Mouse (Mus musculus) heart, adult 8-10 months (tissue): Measurements from ENCODE around the gene Sephs2. TPM values are rescaled to one million over a fixed set of nuclear protein-coding genes. Genes with fewer than 3 reads are reported as not detected.

Experiments
- DNase-seq: peaks from one replicate; pipeline ENCODE4 v3.0.0; 2022; ENCODE audit warnings: low spot score
- total RNA-seq, 4 experiments: library from RNA; stranded (reverse); gene quantifications; 2 replicates each; pipeline ENCODE4 v1.2.4; 2022

Sephs2 gene
- total RNA-seq: 10 to 100 TPM; 24.2 to 31.6 (median 31.0) TPM

DNA sequence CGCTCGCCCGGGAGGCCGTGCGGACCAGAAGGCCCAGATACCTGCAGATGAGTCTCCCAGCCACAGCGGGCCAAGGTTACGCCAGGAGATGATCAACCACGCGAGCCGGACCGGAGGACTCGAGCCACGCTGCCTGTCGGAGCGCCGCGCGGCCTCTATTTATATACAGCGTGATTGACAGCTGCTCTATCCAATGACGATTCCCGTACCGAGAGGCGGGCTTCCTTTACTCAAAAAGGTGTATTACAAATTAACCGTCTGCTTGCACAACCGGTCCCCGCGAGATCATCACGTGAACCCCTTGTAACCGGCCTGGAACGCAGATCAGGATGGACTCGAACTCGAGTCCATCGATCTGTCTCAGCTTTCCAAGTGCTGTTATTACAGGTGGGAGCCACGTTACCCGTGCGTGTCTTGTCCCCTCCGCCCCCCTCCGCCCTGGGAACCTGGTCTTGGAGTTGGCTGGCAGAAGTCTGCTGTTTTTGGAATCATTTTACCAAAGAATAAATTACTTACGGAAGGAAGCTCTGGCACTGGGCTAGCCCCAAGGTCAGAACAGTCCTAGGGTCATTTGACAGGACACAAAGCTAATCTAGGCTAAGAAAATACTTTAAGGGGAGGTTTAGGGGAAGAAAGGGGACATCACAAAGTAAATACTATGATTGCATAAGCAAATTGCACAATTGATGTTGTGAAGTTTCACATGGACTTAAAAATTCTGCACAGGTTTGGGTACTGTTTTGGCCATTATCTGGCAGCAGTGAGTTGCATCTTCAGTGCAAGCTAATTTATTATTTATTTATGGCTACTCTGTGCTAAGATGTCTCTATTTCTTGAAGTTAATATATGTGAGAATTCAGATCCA lies at the start of gene Sephs2:
Gene Sephs2, minus strand, starts transcription at position 131 of the 865 bp plus-strand sequence.
- DNase-seq: peak; percentile 98

DNA sequence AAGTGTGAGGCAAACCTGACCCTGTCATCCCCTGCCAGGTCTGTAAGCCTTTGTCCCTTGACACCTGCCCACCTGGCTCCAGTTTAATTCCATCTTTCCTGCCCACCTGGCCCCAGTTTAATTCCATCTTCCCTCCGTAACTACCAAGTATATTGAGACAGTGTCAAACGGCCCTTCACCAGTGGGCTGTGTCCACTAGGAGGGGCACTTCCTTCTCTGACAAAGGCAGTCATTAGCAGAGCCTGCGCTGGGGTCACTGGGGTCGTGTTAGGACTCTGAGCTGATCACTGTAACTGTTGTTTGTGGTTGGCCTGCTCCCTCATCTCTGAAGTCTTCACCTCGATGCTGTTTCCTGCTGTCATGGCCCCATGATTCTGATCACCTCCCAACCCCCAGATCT lies 48.2 kb upstream of the Sephs2 start:
- no peak for DNase-seq

DNA sequence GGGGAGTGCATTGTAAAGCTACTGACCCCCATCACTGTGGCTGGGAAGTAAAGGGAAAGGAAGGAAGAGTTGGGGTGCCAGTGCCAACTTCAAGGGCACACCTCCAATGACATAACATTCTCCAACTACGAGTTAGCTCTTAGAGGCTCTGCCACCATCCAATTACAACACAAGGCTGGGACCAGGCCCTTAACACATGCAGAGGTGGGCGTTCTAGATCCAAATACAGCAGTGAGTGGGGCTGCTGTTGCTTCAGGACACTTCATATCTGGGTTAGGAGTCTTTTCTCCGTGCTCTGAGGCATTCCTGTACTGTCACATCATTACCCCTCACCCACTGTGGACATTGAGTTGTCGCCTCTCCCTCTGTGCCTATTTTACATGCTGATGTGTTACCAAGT lies 47.3 kb upstream of the Sephs2 start:
- no peak for DNase-seq

DNA sequence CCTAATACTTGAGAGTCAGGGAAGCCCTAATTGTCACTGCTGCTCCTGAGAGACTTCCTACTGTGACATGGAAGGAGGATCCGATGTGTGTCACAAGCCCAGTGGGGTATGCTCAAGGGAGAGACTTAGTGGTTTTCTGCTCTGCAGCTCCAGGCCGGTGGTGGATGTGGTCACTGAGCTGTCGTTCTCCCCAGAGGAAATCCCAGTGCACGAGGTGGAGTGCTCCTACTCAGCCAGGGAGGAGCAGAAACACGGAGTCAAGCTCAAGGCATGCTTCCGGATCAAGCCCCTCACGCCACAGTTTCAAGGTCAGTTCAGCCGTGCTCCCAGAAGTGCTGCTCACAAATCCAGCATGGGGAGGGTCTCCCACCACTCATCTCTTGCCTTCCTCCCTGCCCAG lies 40.1 kb upstream of the Sephs2 start:
- no peak for DNase-seq

DNA sequence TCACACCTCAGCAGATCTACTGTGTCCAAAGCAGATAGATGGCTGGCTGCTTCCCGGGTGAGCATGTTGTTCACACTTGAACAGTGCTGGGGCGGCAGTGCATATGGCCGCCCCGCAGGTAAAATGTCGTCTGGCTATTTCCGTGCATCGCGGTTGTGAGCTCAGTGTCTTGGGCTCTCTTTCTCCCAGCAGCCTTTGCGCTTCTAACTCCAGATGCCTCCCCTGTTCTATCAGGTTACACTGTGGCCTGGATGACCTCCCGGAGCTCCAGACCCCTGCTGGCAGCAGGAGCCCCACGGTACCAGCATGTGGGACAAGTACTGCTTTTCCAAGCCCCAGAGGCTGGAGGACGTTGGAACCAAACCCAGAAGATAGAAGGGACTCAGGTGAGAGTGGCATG lies 36.1 kb upstream of the Sephs2 start:
- DNase-seq: no peak

DNA sequence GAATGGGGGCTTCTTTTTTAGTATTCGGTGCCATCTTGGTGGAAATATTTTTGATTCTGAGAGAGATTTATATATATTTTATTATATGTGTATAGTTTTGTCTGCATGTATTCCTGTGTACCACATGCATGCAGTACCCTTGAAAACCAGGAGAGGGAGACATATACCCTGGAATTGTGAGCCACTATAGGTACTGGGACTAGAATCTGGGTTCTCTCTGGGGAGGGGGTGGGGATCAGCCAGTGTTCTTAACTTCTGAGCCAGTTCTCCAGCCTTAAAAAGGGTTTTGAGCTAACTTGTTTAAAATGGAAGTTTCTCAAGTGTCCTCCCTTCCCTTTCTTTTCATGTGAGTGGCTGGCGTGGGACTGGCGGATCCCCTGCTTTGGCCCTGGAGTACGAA lies 35.0 kb upstream of the Sephs2 start:
- DNase-seq: peak; percentile 65

DNA sequence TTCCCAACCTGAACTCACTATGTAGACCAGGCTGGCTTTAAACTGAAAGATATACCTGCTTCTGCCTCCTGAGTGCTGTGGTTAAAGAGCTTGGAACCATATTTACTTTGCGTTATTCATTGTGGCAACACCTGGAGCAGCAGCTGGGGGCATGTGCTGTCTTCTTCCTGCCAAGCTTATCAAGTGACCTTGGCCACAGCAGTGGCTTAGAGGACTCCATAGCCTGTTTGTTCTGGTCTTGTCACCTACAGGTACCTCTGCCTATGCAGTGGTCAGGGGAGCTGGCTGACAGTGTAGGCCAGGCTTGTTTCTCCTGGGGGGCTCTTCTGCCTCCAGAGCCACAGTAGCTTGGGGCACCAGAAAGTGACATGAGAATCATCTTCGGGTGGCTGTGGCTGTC lies 34.6 kb upstream of the Sephs2 start:
- DNase-seq: no peak

DNA sequence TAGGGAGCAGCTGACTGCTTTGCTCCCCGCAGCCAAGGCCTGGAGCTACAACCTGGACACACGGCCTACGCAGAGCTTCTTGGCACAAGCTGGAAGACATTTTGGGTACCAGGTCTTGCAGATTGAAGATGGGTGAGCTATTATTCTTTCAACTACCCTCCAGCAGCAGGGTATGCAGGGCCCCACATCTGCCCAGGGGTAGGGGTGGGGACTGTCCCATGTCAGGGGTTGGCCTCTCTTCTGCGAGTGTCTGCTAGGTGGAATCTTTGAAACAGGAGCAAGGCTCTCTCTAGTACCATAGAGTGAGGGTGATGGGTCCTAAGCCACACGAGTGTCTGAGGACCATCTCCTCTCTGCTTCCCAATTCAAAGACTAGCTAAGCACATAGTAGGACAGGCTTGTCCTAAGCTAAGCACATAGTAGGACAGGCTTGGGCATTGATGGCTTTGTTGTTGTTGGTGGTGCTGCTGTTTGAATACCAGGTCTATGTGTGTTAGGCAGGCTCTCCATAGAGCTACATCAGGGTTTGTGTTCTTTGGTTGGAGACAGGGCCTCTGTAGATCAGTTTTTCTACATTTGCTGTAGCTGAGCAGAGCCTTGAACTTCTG lies 23.8 kb upstream of the Sephs2 start:
- no peak for DNase-seq

DNA sequence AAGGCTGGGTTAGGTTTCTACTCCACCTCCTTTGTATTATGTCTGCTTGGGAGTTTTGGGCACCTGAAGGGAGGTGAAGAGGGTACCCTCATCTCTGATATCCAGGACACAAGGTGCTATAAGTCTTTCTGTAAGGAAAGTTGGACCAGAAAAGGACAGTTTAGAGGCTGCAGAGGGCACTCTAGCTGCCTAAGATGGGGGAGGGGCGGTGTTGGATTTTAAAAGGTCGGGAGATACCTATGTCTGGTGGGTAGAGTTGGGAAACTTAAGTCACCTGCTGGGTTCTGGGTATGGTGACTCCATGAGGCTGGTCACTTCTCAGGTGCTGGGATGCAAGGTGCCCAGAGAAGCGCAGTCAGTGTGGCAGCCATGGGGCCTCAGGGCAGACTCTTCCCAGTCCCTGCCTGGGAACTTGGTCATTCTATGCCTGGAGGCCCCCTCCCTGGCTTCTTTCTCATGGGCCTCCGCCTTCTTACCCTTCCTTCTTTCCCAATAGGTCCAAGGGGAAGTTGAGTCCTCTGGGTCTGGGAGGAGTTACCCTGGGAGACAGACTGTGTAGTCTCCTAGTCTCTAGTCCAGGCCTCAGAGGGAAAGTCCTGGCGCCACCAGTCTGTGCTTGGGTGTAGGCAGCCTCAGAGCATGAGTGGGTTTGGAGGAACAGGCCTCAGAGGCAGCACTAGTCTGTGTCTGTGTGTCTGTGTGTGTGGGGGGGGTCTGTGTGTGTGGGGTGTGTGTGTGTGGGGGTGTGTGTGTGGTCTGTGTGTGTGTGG lies 23.1 kb upstream of the Sephs2 start:
- DNase-seq: no peak

DNA sequence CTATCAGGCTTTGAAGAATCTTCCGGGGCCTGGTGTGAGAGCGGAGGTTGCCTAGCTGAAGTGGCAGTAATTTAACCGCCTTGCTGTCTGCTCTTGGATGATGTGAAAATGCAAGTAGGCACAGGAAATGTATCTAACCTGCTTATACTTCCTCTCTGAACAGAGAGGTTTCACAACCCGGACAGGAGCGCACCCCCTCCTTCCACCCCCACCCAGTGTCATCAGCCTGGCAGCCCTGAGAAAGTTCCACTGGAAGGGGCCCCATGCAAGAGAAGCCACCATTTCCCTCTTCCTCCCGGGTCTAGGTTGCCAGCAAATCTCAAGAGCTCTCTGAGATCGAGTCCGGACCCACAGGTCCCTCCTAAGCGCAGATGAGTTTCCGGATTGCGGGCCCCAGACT lies 22.2 kb upstream of the Sephs2 start, which contains the start of gene Itgal:
Gene Itgal, plus strand, starts transcription at position 163 of the 400 bp plus-strand sequence.
- no peak for DNase-seq

DNA sequence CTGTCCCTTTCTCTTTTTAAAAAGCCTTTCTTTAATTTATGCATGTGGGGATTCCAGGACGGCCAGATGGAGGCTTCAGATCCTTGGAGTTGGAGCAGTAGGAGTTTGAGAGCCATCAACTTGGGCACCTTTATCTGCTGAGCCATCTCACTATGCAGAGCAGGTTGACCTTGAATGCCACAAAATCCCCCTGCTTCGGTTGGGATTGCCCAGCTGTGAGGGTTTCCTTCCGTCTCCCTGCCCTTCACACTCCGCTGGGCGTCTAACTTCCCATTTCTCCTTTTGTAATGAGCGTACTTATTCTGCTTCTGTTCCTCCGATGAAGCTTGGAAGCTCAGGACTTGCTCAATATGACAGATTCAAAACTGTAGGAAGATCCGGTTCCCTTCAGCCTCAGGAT lies 16.3 kb upstream of the Sephs2 start:
- DNase-seq: no peak

DNA sequence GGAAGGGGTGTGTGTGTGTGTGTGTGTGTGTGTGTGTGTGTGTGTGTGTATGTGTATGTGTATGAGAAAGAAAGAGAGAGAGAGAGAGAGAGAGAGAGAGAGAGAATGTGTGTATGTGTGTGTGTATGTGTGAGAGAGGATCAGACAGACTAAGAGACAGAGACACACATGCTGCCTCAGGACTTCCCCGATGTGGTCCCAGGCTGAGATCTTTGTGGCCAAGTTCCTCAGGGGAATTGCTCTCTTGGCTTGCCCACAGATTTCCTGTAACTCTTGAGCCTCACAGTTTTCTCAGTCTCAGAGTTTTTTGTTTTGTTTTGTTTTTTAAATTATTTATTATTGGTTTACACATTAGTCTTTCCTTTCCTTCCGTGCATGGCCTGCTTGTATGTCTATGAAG lies 15.5 kb upstream of the Sephs2 start:
- DNase-seq: no peak

DNA sequence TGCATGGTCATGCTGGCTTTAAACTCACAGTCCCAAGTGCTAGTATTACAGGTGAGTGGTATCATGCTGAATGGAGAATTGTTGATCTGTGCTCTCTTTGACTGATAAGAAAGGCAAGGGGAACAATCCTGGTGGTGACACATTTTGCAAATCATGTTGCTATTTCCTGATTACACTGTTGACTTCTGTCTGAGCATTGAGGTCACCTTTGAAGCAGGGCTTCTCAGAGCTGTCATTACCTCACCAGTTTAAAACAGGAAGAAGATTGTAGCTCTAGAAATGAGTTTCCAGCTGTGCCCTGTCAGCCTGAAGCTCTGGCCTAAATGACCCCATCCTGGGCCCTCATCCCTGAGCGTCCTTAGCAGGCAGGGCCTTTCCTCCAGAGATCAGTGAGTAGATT lies 14.1 kb upstream of the Sephs2 start:
- DNase-seq: no peak

DNA sequence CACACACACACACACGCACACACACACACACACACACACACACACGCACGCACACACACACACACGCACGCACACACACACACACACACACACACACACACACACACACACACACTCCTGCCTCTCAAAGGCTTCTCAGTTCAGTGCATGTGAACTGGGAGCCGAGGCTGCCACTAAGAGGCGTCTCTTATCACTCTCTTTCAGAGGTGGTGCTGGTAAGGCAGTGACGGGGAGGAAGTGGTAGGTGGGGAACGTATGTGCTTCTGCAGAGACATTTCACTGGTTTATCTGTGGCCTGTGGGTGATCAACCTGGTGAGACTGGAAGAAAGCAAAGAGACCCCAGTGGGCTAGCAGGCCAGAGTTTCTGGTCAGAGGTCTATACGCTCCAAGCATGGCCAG lies 11.3 kb upstream of the Sephs2 start:
- no peak for DNase-seq

DNA sequence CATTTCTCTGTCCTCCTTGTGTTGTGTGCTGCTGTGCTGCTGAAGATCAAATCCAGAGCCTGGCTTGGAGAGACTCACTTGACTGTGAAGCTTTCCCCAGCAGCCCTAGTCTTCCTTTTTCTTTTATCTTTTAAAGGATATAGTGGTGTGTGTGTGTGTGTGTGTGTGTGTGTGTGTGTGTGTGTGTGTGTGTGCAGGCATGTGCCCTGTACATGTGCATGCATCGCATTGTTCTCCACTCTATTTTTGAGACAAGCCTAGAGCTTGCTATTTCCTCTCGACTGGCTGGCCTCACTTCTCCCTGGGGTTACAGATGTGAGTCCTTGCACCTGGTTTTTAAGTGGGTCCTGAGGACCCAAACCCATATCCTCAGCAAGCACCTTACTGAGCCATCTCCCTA lies 8.3 kb upstream of the Sephs2 start:
- DNase-seq: no peak

DNA sequence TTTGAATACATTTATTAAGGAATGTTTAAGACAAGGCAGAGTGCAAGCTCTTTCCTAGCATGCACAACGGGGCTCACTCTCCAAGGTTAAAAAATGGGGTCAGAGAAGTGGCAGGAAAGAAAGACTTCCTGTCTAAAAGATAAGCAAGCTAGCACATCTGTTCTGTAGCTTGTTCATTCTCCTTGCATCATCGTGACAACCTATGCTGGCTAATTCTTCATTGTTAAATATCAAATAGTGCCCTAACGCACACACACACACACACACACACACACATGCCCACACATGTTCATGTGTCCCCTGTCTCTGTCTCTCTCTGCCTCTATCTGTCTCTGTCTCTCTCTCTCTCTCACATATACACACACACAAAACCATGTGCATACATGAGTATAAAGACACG lies 7.3 kb upstream of the Sephs2 start:
- no peak for DNase-seq

DNA sequence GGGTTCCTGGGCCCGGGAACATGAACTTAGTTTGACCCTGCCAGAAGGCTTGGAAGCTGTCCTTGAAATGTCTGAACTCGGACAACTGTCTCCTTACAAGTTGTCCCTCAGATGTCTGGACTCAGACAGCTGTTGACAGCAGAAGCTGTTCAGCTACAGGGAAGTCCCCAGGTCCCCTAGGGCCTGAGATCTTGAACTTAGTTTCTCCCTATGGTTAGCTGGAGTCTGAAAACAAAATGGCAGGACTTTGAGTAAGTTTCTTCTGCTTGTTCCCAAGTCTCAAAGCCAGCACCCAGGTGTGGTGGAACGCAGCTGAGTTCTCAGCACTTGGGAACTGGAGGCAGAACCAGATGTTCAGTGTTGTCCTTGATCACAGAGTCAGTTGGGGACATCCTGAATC lies 6.2 kb upstream of the Sephs2 start:
- peak; percentile 24 for DNase-seq

DNA sequence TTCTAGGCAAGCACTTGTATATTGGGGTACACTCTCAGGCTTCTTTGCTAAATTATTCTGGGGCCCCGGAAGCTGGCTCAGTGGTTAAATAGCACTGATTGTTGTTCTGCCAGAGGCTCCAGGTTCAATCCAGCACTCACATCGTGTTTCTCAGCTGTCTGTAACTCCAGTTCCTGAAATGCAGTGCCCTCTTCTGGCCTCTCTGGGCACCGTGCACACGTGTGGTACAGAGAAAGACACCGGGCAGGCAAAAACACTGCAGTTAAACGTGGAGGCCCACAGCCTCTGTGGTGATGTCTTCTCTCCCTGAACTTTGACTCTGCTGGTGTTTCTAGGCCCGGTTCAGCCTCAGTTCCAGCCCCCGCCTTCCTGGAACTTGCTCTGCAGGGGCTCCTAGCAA lies 4.5 kb upstream of the Sephs2 start:
- DNase-seq: no peak

DNA sequence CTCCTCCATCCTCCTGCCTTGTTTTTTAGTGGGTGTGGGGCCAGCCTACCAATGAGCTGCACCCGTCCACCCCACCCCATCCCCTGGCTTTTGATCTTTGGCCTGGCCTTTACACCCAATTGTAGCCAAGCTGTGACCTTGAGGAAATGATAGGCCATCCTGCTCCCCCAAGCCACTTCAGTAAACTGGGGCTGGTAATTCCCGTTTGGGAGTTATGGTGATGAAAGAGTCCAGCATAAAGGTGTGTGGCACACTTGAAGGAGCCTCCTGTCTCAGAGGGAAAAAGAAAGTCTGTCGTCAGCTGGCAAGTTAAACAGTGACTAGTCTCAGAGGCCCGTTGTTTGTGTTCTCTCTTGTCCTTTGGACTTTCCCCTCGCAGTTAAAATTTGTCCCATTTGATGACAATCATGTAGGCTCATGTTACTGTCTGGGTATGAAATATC lies 2.7 kb upstream of the Sephs2 start:
- DNase-seq: no peak

DNA sequence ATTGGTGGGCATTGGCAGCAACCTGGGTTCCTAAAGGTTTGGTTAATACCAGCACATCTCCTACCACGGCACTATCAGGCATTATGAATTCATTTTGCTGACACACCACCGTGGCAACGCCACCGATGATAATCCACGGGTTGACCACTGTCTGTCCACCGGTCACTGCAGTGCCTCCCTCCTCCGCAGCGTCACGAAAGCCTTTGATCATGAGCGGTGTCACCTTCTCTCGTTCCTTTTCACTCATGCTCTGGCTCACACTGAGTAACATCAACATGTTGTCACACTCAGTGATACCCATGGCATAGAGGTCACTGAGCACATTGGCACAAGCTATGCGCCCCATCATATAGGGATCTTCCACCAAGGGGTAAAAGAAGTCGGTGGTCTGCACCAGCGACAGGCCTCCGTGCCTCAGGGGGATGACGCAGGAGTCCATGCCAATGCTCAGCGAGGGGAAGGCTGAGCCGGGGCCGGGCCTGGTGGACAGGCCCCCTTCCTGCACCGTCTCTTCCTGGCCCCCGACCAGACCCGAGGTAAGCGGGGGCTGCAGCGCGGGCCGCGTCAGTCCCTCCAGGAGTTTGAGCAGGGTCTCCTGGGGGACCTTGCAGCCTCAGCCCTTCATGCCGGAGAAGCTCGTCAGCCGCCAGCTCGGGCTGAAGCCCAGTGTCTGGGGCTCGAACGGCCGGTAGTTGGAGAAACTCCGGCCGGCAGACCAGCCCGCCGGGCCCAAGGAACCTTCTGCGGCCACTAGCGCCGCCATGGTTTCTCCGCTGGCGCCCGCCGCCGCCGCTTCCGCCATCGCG lies 534 bp downstream of the Sephs2 start:
- DNase-seq: no peak

DNA sequence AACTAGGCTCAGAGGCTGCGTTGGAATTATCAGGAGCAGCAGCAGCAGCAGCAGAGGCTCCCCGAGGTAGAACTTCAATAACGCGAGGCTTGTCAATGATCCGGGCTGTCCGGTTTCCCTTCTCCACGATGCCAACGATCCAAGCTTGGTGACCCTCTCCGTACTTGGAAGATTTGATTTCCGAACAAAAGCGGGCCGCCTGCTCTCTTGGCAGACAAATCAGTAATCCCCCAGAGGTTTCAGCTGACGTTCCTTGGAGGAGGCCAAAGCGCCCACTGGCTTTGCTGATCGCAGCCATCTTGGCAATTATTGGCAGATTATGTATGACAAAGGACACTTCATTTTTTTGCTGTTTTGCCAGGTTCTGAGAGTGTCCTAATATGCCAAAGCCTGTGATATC lies 1.3 kb downstream of the Sephs2 start:
- no peak for DNase-seq

DNA sequence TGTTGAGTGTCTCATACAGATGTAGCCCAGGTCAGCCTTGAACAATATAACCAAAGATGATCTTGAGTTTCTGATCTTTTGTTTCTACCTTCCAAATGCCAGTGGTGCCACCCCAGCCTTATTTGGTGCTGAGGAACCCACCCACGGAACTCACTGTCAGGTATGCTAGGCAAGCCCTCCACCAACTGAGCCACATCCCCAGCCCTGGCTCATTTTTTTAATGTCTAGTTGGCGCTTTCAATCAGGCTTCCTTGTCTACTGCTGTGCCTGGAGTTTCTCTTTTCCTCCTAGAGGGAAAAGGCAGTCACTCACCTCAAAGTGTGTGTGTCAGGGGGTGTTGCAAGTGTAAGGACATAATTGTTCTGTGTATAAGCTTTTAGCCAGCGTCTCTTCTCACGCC lies 2.8 kb downstream of the Sephs2 start:
- no peak for DNase-seq
